Mouse (Mus musculus) lung, postnatal 4 days (tissue): Measurements from ENCODE around the gene Rps8.
A peak's percentile ranks its signal among the peaks of the same experiment; 100 is the strongest.

Experiments
- DNase-seq, 2 experiments: peaks; one replicate each; pipeline ENCODE4 v3.0.0; 2021

Rps8 gene

GRCm38 (mm10) chr4:117124518-117125347 is 31.3 kb downstream of the Rps8 start:
- DNase-seq = peak; percentile 63 to 74

- DNase-seq = no peak
Observed at GRCm38 (mm10) chr4:117124218-117124517, 31.9 kb downstream of the Rps8 start.

- no peak for DNase-seq
Observed at GRCm38 (mm10) chr4:117123546-117124217, 32.4 kb downstream of the Rps8 start.

- DNase-seq = peak in 1 of 2 experiments; percentile 25
Observed at GRCm38 (mm10) chr4:117122209-117122608, 33.8 kb downstream of the Rps8 start.

GRCm38 (mm10) chr4:117120445-117121414 is 35.3 kb downstream of the Rps8 start:
- DNase-seq = peak; percentile 96 to 98

GRCm38 (mm10) chr4:117120052-117120444 is 36.0 kb downstream of the Rps8 start:
- DNase-seq = no peak

- DNase-seq = no peak
Observed at GRCm38 (mm10) chr4:117119636-117120035, 36.4 kb downstream of the Rps8 start.

GRCm38 (mm10) chr4:117117931-117118330 is 38.1 kb downstream of the Rps8 start:
- DNase-seq = no peak

GRCm38 (mm10) chr4:117115592-117115991 is 40.5 kb downstream of the Rps8 start:
- no peak for DNase-seq

GRCm38 (mm10) chr4:117113237-117113636 is 42.8 kb downstream of the Rps8 start:
- no peak for DNase-seq

GRCm38 (mm10) chr4:117110985-117111384 is 45.1 kb downstream of the Rps8 start:
- DNase-seq = no peak

GRCm38 (mm10) chr4:117110249-117110648 is 45.8 kb downstream of the Rps8 start:
- no peak for DNase-seq

GRCm38 (mm10) chr4:117109330-117109729 is 46.7 kb downstream of the Rps8 start:
- no peak for DNase-seq

- DNase-seq = no peak
Observed at GRCm38 (mm10) chr4:117108524-117108849, 47.6 kb downstream of the Rps8 start.

GRCm38 (mm10) chr4:117107813-117108523 is 48.1 kb downstream of the Rps8 start:
- no peak for DNase-seq

- DNase-seq = no peak
Observed at GRCm38 (mm10) chr4:117105127-117105526, 50.9 kb downstream of the Rps8 start.

- DNase-seq = no peak
Observed at GRCm38 (mm10) chr4:117104672-117105071, 51.4 kb downstream of the Rps8 start.
